Mouse (Mus musculus) erythroblast, embryonic 14.5 days (primary cell): ENCODE data around the gene Keap1.

Experiments used
- GATA1 ChIP-seq: IDR thresholded peaks from 2 replicates; pipeline ENCODE4 v1.6.1; 2012; ENCODE audit warnings: low read length, inconsistent platforms, mixed read lengths
- TAL1 ChIP-seq: IDR thresholded peaks from 3 replicates; pipeline ENCODE4 v1.6.1; 2012; ENCODE audit warnings: low read length, inconsistent platforms, mixed read lengths

GRCm38 (mm10) chr9:21238004-21238732 is 993 bp downstream of the Keap1 start:
- TF ChIP-seq GATA1, result no peak
- TF ChIP-seq TAL1, result no peak
